Mouse (Mus musculus): ENCODE data around the gene Wwc2. TPM values are rescaled to one million over a fixed set of nuclear protein-coding genes. Genes with fewer than 3 reads are reported as not detected.

Gene Wwc2
- total RNA-seq, 2 experiments from 2014 or later: 27.1 to 27.3 TPM

DNA sequence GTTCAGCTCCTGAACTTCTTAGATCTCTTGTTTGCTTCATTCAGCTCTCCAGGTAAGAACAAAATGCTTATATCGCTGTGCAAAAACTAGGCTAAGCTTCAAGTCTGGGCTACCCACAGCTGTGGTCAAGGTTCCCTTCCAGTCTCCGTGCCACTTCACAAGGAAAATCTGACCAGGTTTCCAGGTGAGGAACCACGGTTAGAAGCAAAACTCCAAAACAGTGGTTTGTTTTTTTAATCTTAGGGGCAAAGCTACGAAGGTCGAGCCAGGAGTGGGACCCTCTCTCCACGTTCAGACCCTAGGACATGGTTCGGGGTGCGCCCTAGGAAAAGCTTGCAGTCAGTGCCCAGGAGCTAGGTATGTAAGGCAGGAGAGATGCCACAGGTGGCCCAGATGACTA, 1.5 kb downstream of the Wwc2 start:
- DNase-seq: no peak

GRCm38 (mm10) chr8:47988111-47988510, 2.6 kb downstream of the Wwc2 start:
- DNase-seq: no peak

GRCm38 (mm10) chr8:47985644-47986043, 5.1 kb downstream of the Wwc2 start:
- no peak for DNase-seq

DNA sequence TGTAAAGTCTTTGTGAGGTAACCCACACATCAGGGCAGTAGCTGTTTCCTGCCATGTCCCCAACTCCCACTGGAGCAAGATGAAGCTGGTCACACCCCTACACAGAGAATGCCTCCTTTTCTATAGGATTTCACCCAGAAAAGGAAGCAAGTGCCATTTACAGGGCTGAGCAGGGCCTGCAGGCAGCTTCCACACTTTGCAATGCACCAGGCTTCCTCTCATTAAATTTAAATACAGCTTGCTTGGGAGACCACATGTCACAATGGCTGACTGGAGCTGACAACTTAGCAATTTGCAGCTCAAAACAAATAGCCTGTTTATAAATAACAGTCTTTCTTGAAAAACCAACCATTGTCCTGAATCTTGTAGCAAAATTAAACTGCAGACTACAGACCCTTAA, 5.5 kb downstream of the Wwc2 start:
- DNase-seq: no peak

DNA sequence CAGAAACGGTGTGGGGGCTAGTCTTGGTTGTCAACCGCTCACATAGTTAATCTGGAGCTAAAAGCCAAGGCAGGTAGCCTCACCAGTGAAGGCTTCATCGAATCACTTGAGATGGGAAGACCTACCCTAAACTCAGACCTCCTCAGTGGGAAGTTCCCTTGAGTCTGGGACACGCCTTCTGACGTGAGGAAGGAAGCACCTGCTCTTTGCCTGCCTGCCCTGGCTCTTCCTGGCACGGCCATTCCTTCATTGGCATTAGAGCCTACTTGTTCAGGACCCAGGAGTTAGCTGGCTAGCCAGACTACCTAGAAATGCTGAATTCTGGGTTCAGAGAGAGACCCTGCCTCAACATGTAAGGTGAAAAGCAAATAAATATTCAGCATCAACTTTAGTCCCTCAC, 9.6 kb downstream of the Wwc2 start:
- no peak for DNase-seq

DNA sequence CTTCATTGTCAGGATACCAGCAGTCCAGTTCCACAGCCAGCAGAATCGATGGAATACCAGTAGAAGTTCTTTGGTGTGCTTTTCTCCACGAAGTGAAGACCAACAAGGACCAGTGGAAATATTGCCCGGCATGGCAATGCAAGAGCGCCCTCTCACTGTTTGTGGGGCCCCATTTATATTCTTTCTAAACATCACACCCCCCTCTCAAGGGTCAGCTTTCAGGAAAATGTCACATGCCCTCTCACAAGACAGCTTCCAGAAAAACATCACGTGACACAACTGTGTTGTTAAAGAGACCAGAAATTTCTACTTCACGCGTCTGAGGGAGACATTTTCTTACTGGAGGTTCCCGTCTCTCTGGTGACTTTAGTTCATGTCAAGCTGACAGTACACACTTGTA, 10.8 kb downstream of the Wwc2 start:
- DNase-seq: no peak

DNA sequence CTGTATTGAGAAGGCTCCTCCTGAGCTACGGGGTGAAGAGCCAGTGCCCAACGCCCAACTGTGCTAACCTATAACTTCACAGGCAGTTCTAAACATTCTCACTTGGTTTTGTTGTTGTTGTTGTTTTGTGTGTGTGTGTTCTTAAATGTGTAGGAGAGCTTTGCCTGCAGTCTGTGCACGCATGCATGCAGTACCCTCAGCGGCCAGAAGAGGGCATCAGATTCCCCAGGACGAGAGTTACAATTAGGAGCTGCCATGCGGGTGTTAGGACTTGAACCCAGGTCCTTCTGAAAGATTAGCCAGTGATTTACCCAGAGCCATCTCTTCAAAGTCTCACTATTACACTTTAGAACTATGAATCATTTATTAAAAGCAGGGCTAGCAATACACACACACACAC, 12.0 kb downstream of the Wwc2 start:
- no peak for DNase-seq

DNA sequence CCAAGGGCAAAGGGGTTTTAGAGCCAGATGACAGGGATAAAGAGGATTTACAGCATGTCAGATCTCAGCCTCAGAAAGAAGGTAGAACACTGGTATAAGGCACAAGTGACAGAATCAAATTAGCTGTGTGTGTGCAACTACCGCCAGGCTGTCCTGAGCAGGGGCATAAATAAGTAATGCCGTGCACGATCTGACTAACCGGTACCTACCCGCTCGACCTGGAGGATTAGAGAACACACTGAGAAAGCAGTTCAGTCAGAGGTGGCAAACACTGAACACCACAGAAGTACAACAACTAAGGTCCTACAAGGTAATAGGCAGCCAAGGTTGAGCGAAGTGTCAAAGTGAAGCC, 15.8 kb downstream of the Wwc2 start:
- no peak for DNase-seq

DNA sequence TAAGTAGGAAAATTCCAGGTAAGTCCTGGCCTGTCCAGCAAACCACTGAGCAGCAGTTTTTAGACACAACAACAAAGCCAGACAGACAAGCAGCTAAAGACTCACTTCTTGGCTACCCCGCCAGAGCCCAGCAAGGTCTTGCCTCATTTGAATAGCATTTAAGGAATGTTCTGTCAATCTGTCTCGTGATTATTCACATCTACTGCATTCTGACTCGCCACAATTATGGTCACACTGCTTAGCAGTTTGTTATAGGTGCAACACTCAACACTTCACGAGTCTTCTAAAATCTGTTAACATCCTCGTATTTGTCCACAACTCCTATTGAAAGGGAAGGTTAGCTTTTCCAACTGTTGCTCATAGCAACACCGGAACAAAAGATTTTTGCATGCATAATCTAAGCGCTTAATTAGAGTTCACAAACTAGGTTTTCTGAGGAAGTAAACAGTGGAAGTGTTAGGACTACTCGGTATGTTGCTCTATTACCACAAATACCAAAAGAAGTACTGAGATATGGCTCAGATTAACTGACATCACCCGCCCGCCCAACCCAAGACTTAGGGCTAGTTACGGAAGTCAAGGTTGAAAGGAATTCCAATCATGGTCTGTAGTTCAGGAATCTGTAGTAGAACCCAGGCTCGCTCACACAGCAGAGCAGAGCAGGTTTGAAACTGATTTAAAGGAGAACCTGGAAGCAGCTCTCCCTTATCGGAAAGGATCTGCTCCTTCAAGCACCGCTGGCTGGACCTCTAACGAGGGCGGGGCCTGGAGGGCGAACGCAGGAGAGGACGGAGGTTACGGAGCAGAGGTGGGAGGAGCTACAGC, 16.4 kb downstream of the Wwc2 start:
- DNase-seq: no peak

- no peak for DNase-seq
These were observed 19.6 kb downstream of the Wwc2 start for GRCm38 (mm10) chr8:47971121-47971520.

- no peak for DNase-seq
These were observed 20.1 kb downstream of the Wwc2 start for GRCm38 (mm10) chr8:47970576-47970975.

GRCm38 (mm10) chr8:47967045-47967920, 23.4 kb downstream of the Wwc2 start:
- no peak for DNase-seq

- DNase-seq: no peak
These were observed 28.2 kb downstream of the Wwc2 start for GRCm38 (mm10) chr8:47962484-47962883.

- DNase-seq: no peak
These were observed 28.7 kb downstream of the Wwc2 start for GRCm38 (mm10) chr8:47962005-47962404.

GRCm38 (mm10) chr8:47957560-47957959, 33.2 kb downstream of the Wwc2 start:
- no peak for DNase-seq

- DNase-seq: no peak
These were observed 39.3 kb downstream of the Wwc2 start for GRCm38 (mm10) chr8:47951380-47951932.

DNA sequence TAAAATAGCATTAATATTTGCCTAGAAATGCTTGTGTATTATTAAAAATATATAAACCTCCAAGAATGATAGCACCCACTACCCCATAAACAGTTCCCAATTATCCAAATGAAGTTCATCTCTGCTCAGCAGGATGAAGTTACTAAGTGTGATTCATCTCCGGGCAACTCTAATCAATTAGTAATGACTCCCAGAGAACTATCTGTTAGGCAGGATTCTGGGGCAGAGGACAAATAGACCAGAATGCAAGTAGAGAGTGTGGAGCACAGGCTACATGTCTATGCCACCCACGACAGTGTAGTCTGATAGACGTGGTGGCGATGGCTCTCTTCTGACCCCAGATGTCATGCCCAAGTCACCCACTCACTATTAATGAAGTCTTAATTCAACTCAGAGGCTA, 41.9 kb downstream of the Wwc2 start:
- no peak for DNase-seq

GRCm38 (mm10) chr8:47947672-47948618, 42.8 kb downstream of the Wwc2 start:
- no peak for DNase-seq

DNA sequence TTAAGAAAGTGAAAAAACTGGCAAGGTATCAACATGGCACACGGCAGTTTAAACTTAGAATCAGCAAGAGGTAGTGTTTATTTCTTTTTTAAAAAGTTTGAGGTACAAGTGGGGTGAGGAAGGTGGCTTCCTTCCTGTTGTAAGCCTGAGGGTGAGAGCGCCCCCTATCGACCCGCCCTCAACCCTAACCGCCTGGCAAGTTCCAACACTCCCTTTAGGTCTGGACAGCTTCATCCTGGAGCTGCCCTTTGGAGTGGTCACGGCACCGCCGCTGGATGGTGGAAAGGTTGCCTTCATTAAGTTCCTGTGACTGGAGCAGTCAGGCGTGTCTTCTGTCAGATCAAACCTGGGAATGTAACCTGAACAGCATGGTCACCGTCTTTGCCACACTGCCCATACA, 47.7 kb downstream of the Wwc2 start:
- DNase-seq: no peak

GRCm38 (mm10) chr8:47941028-47941427, 49.7 kb downstream of the Wwc2 start:
- DNase-seq: no peak

DNA sequence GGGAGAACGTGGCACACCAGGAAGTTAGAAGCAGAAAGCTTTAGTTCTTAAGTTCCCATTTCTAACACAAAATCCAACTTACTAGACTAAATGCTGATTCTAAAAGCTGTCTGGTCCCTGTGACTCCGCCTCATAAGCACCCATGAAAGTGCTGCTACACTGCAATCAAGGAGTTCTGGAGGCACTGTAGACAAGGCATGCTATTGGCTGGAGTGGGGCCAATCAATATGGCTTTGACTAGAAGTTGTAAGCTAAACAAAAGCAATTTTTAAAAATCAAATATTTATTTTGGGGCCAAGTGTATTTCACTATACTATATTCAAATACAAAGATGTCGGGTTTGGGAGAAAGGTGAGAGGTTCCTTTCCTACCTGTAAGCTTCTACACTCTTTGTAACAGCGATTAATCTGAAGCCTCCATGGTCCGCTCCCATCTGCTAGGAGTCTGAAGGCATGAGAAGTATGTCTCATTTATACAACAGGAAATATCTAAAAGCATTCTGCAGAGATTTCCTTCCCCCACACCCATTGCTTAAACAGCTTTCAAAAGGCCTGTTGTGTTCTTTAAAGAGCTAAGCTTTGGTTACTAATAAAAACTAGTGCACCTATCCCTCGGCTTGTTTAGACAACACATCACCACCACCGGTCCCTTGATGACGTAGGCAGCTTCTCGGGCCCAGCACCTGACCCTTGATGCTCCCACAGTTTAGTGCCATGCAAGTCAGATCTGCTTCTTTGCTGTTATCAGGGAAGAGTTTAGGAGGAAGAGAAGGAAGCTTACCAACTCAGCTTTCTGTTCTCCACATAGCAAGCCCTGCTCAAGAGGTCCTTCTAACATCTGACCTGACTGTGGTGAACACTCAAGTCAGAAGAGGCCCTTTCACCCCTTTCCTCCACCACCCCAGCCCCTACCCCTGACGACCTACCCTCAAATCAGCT, 50.5 kb downstream of the Wwc2 start:
- DNase-seq: no peak
